Mouse (Mus musculus) thymus, postnatal 36 days (tissue): Measurements from ENCODE around the gene Gdpd4.

ENCODE experiments used
- DNase-seq, 2 experiments: peaks; one replicate each; pipeline ENCODE4 v3.0.0; 2022; ENCODE audit warnings: mixed read lengths in 2 of 2

The Gdpd4 gene

DNA sequence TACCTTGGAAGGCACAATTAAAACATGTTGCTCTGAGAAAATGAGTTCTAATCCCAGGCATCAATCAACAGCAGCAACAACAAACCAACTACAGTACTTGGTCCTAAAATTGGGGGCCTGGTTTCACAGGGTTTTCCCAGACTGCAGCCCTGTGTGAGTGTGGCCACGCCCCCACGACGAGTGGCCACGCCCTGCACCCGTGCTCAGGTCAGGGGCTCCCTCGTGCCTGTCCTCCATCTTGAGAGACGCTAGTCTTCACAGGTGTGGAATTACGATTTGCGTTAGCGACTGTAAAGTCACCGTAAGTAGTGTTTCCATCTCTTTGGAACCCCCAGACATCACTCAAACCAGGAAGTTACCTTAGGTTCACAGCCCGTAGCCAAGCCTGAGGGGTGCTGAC, at the start of gene Gdpd4:
Gene Gdpd4, plus strand, starts transcription at position 214 of the 400 bp plus-strand sequence.
- DNase-seq, result no peak

DNA sequence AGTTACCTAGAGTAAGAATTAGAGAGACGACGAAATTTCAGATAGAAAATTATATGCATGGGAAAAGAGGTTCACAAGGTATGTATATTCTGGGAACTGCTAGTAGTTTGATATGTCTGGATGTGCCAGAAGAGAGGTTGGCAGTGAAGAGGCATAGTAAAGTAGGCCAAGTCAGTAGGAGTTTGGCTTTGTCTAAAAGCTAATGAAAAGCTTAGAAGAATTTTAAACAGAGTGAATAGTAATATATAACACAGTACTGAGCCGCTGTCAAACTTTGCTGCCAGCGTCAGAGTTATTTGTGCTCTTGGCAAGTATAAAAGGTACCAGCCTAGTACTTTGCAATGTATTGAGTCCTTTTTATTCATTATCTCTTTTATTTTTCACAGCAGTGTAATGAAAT, 47.4 kb upstream of the Gdpd4 start:
- no peak for DNase-seq

DNA sequence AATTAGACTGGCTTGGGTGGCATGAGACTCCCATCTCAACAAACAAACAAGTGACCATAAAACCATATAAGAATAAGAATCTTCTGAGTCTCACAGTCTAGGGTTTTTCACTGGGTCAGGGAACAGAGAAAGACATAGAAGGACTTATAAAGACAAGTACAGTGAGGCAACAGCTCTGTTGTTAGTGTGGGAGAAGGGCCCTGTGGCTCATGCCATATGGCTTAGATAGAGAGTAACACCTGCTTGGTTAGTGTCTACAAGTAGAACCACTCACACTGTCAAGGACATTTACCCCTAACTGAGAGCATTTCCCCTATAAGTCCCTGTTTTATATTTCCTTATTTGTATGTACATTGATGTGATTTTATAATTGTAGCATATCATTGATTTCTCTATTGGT, 46.4 kb upstream of the Gdpd4 start:
- DNase-seq, result no peak

DNA sequence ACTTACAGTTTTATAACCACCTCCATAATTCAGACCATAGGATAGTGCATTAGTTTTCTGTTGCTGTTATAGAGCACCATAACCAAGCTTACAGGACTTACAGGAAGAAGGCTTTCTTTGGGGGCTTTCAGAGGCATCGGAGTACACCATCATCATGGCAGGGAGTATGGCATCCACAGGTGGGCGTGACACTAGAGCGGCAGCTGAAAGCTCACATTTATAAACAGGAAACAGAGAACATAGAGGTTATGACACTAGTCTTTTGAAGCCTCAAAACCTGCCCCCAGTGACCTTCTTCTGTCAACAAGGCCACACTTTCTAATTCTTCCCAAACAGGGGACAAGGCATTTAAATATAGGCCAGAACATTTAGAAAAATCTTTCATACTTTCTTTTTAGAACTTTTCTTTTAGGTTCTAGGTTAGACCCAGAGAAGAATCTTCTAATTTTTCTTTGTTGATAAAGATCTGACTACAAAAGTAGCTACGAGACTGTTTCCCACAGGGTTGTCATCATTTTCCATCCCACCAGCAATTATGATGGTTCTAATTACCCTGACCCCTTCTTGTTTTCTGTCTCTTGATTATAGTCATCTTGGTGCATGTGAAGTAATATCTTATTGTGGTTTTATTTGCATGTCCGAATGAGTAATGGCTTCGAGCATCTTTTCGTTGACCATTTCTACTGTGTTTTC, 41.8 kb upstream of the Gdpd4 start:
- DNase-seq, result peak; percentile 47 to 76

DNA sequence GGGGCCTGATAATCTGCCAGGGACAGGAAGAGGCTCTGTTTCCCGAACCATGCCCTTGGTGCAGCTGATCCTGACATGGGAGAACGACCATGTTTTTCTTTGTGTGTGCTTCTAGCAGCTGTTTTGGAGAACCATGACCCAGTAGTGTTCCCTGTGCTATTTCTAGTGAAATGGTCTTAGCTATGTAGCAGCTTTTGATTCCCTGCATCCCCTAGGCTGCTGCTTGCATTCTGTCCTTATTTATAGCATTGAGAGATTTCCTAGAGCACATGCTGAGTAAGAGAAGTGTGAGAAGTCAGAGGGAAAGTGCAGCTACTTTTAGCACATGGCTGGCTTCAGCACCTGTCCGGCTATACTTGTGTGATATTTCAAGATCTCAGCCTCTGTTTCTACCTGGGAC, 8.1 kb upstream of the Gdpd4 start:
- DNase-seq, result no peak

DNA sequence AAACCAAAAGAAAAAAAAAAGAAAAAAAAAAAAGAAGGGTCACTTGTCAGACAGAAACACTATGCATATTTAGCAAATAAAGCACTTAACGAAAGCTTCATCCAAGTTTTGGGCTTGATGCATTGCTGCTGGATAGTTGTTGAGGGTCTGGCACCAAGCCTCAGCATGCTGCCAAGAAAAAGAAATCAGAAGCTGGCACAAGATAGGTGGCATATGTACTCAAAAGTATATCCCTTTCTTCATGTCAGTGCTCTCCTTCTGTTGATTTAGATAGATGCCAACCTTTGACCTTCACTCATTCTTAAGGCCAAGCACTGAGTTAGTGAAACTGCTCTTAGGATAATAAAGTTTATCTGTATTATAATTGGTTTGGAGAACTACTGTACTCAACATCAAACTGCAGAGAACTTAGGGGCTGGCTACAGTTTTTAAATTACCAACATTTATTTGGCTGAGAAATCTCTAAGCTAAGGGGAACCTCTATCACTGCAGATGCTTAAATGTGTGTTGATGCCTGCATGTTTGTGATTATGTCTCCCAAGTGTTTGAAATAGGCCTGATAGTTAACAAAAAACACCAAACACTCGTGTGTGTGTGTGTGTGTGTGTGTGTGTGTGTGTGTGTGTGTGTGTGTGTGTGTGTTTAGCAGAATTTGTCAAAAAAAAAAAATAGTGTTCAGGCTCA, 4.8 kb upstream of the Gdpd4 start:
- no peak for DNase-seq

DNA sequence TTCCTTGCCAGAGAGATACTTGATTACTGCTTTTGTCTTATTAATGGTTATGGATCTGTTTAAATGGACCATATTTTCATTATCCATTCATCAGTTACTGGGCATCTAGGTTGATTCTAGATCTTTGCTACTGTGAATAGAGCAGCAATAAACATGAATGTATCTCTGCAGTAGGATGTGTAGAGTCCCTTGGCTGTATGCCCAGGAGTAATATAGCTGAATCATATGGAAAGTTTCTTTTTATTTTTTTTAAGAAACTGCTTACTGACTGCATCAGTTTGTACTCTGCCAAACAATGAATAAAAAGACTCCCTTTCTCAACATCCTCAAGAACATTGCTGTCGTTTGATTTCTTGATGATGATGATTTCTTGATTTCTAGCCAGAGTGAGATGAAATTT, 6.1 kb downstream of the Gdpd4 start:
- DNase-seq, result no peak

DNA sequence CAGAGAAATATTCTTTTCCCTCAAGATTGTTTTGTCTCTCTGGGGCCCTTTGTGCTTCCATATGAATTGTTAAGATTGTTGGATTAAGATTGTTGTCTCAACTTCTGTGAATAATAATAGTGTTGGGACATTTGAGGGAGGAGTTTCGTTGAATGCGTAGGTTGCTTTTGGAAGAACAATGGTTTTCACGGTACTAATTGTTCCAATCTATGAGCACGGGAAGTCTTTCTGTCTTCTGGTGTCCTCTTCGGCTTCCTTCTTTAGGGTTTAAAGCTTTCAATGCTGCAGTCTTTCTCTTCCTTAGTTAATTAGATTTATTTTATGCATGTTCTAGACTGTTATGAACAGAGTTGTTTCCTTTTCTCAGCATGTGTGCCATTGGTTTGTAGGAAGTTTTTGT, 7.2 kb downstream of the Gdpd4 start:
- DNase-seq, result no peak

DNA sequence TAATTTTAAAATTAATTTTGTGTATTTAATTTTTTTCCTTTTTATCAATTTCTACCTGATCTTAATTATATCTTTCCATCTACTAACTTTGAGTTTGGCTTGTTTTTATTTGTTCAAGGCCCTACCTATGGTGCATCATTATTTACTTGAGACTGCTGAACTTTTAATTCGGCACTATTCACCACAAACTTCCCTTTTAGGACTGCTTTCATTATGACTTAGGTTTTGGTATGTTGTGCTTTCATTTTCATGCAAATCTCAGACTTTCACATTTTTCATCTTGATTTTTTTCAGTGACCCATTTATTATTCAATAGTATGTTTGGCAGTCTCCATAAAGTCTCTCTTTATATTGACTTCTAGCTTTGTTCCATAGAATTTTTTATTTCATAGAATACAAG, 24.7 kb downstream of the Gdpd4 start:
- no peak for DNase-seq

DNA sequence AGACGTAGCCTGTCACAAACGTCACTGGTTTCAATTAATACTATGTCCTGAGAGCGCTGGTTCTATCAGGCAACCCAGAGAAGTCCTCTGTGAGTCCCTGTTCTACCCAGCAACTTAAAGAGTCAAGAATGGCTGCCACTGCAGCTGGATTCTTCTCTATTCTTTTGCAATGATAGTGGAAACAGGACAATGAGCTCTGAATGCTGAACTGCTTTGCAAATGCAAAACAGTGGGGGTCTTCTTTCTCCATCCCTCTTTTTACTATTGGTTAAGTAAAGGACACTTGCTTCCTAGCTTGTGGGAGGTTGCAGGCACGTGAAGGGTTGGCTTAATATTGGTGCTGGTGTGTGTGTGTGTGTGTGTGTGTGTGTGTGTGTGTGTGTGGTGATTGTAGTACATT, 52.7 kb downstream of the Gdpd4 start:
- DNase-seq, result no peak

DNA sequence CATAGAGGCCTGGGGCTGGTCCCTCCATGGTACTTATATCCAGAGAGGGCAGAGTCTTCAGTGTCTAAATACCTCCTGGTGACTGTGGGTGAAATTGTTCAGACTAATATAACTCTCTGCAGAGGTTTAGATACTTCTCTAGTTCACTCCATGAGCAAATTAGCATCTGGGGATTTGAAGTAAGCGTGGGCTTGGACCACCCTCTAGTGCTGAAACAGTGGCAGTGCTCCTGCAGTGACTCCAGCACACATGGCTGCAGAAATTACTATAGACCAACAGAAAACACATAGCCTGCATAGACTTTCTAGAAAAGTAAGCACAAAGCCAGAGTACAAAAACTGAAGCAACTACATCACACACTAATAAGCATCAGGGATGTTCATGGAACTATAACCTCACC, 57.7 kb downstream of the Gdpd4 start:
- DNase-seq, result peak; percentile 48

DNA sequence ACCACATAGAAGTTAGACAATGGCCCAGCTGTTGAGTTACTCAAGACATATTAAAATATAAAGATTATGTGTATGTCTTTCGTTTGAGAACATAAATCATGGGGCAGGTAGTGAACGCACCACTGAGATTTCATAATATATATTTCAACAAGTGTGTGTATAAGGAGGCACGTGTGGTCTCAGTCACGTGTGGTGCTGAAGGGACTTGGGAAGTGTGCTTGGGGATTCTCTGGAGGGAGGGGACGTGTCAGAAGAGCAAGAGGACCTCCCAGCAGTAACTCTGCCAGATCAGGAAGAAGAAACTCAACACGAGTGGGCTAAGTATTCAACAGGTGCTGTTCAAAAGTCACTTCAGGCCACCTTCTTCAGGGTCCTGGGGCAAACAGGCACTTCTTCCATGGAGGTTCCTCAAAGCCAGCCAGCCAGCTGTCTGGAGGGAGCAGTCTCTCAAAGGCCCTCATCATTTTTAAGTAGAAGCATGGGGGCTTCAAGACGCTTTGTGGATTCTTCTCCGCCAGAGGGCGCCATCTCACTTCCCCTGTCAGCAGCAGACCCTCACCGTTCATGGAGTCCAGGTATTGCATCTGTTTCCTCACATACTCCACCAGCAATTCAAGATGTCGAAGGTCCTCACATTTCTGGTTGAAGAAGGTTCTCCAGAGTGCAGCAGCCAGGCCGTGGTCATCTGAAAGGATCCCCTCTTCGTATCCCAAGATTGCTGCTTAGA, 64.5 kb downstream of the Gdpd4 start:
- peak; percentile 60 to 62 for DNase-seq

DNA sequence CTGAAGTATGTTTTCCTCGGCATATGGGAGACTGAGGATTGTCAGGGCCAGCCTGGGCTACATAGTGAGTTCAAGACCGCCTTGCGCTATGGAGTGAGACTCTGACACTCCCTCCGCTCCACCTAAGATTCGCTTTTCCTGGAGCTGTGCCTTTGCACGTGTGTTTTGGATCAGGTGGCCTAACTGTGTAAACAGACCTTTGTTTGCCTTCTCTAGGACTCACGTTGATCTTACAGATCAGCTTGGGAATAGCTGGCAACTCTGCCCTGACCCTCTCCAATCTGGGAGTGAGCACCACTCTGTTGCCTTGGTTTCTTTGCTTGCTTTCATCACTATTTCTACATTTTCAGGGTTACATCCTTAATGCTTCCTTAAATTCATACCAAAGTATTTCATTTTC, 82.9 kb downstream of the Gdpd4 start:
- DNase-seq, result no peak

DNA sequence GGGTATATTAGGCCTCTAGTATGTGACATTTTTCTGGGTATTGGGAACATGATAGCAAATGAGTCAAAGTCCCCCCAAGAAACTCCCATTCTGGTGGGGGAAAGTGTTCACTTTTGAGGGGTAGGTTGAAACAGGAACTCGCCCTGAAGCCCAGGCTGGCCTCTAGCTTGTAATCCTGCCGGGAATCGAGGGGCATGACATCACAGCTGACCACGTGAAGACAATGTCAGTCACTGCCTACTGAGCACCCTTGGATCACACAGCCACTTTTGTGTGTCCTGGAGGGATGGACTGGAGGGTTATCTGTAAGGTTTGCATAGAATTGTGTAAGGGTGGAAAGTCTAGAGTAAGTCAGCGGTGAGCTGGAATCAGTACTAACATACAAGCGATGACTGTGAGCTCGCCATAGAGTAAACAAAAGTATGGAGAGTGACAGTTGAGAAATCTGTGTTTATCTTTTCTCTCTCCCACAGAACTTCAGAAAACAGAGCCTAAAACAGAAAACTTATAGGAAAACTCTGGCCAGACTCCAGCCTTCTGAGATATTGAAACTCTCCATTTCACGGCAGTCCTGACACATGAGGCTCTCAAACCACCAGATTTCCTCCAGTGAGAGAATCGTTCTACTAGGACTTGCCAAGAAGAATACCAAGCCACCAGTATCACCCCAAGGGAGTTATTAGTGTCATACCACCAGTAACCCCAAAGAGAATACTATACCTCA, 128.5 kb downstream of the Gdpd4 start:
- no peak for DNase-seq

DNA sequence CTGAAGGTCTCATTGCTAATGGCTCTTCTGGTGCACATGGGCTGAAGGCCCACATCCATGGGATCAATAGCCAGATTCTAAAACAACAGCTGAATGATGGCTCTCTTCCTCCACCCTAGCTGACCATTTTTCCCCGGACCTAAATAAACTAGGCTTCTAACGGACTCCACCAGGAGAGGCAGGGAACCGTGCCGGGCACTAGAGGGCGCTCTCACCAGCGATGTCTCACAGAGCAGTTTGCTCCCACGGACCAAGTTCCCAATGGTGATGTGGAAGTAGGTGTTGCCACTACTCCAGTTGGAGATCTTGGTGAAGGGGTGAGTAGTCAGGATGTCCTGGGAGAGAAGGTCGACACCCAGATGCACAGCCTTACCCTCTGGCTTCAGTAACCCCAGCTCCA, 132.2 kb downstream of the Gdpd4 start:
- peak; percentile 34 to 47 for DNase-seq

DNA sequence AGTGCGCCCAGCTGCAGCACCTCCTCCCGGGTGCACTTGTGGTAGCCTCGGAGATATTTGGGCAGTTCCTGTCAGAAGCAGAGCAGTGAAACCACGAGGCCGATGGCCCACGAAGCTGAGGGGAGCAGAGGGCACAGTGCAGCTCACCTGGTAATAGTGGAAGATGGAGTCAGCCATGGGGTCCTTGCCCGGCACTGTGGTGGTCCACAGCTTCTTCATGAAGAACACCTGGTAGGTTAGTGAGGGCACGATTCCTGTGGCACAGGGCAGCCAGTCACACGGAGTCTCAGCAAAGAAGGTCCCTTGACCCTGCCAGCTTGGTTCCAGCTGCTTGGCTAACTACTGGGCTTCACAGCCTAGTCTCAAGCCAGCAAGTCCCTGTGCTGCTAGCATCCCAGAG, 134.7 kb downstream of the Gdpd4 start:
- DNase-seq, result no peak

DNA sequence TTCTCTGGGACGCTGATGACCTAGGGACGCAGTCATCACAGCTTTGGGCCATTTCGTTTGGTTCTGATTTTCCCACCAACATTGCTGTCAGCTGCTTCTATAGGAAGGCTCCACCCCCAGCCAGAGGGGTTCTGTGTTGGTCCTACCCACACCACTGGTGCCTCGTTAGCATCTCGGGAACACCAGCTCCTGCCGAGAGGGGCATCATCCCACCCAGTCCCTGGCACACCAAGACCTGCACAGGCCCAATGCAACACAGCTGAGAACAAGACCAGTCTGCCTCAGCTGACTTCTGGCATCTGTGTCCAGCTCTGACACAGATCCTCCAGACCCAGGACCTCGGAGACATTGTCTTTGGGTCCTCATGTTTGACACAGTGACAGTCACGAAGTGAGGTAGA, 135.2 kb downstream of the Gdpd4 start:
- no peak for DNase-seq

DNA sequence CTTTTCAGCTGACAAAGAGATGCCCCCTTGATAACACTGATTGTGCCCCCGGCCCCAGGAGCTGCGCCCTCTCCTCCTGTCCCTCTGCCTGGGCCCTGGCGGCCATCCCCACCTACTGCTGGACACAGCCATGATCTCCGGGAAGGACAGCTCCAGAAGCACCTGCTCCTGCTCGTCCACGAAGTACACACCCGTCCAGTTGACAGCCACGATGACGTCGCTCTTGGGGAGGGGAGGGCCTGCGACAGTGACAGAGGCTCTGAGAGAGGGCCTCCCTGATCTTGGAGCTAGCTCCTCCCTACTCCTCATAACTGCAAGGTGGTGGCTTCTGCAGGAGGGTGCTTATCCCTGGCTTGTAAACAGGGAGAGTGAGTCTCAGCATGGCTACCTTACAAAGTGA, 146.5 kb downstream of the Gdpd4 start:
- no peak for DNase-seq

DNA sequence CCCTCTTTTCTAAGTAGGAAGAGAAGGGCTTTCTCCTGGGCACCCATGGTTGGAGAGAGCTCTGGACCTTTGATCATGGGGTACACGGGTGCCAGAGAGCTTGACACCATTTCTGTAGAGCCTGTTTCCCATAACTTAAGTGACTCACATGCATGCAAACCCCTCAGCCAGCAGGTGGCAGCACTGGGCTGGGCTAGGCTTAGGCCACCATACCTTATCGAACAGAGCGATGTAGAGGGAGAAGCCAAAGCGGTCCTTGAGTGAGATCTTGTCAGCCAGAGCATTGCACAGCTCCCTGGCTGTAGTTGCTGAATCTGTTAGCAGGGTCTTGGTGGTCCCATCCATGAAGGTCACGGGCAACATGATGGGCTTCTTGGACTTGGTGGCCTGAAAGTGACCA, 151.9 kb downstream of the Gdpd4 start:
- peak; percentile 77 to 80 for DNase-seq

DNA sequence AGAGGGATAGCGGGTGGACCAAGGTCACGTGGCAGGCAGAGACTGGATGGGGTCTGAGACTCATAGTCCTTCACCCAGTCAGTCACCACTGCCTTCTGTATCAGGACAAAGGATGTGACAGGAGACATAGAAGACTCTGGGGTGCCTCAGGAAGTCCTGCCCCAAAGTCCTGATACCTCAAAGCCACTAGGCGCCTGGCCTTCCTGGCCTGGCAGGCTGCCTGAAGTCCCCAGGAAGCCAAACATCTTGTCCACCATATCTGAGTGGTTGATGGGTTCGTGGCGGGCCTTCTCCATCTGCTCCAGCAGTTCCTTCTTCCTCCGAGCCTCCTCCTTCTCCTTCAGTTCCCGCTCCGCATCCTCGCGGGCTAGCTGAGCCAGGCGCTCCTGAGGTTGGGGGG, 157.7 kb downstream of the Gdpd4 start:
- DNase-seq, result no peak

DNA sequence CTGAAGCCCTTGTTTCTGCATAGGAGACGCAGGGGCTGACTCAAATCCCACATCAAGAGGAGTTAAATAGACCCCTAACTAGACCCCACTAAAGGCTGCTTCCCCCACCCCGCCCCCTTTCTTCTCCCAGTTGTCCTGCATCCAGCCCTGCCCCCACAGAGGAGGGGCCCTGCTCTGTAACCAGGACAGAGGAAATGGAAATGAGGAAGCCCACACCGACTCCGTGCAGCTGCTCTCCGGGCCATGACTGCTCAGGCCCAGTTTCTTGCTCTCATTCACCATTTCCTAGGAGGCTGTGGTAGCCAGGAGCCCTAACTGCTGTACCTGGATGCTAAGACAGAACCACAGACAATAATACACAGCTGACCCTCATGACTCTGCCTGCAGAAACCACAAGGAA, 162.6 kb downstream of the Gdpd4 start:
- no peak for DNase-seq

DNA sequence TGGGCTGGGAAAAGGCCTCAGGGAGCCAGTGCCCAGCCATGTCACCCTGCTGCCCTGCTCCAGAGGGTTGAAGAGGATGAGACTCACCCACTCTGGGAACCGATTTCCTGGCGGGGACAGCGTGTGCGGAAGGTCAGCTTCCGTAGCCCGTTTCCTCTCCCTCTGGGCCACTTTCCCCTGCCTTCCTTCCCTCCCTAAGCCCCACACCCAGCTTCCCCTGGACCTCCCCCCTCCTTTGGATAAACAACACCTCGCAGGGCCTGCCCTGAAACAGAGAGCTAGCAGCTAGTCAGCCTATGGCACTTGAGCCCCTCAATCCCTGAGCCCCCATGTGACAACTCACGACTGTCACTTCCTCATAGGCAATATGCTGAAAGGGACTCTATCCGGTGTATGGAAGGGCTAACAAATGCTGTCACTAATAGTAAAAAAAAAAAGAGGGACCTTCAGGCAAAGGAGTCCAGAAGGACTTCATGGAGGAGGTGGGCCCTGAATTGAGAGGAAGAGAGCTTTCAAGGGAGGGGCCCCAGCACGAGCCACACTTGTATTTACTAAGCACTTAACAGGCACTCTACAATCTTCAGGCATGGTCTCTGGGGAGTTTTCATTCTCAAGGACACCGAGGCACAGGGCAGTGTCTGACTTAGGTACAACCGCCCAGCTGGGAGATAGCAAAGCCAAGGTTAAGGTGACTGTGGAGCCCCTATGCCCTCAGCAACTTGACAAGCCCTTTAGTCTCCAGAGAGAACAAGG, 165.0 kb downstream of the Gdpd4 start:
- no peak for DNase-seq

DNA sequence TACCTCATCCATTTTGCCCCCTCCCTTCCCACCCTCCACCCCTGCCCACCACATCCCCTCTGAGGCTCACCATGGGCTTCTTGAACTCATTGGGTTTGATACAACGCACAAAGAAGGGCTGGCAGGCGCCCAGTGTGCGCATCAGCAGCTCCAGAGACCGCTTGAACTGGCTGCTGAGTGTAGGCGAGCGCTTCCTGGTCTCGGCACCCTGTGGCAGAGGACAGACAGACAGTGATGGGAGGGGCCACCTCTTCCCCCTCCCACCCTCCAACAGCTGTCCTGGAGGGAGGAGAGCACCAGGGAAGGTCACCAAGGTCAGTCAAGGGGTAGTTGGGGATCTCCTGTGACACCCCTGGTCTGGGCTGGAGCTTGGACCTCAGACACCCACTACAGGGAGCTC, 165.6 kb downstream of the Gdpd4 start:
- no peak for DNase-seq
